Mouse (Mus musculus) macrophage (primary cell): ENCODE data around the gene Dnmt3b. TPM values are rescaled to one million over a fixed set of nuclear protein-coding genes. Genes with fewer than 3 reads are reported as not detected.
"Not testable (repeated sequence)": the region's sequence is repeated elsewhere in the genome, so short reads cannot be mapped to it uniquely, and the experiment has no call there.

Source experiments
- H3K27ac ChIP-seq: fragments of 350-480 bp; formaldehyde crosslinking; 2 replicates; pipeline ENCODE4 v1.9.0; 2021
- H3K36me3 ChIP-seq: fragments of 350-480 bp; formaldehyde crosslinking; 2 replicates; pipeline ENCODE4 v1.9.0; 2021; ENCODE audit errors: inconsistent target
- H3K4me3 ChIP-seq: fragments of 350-480 bp; formaldehyde crosslinking; 2 replicates; pipeline ENCODE4 v1.9.0; 2021; ENCODE audit errors: inconsistent target
- H3K79me2 ChIP-seq: fragments of 350-480 bp; formaldehyde crosslinking; 2 replicates; pipeline ENCODE4 v1.9.0; 2021; ENCODE audit errors: inconsistent target
- WGBS: methylation state at CpG from one replicate; pipeline ENCODE4 v1.1.7; 2026; ENCODE audit warnings: inconsistent platforms; ENCODE audit not compliant: missing documents; 5-methylcytosine and 5-hydroxymethylcytosine counted together
- polyA plus RNA-seq: library from polyadenylated mRNA; stranded (reverse); fragments of 250-400 nt; gene quantifications from 3 replicates; pipeline ENCODE4 v1.2.4, GENCODE M21; 2018; ENCODE audit warnings: inconsistent platforms

Dnmt3b gene
- polyA plus RNA-seq, 1 experiment from 2014 or later: 0.36 TPM

GRCm38 (mm10) chr2:153660616-153661015 is 11.4 kb downstream of the Dnmt3b start:
- no peaks in the 10 kb centered on the region for H3K79me2 ChIP-seq
- no peak overlapping the region for H3K27ac ChIP-seq
- H3K4me3 ChIP-seq: no peak overlapping the region
- H3K36me3 ChIP-seq: no peaks in the 10 kb centered on the region
- 89% methylated on average over 2 of the region's 3 CpGs for WGBS

- 83% methylated on average over 7 of the region's 7 CpGs for WGBS
- no peak overlapping the region for H3K4me3 ChIP-seq
- no peaks in the 10 kb centered on the region for H3K79me2 ChIP-seq
- H3K27ac ChIP-seq: no peak overlapping the region
- no peaks in the 10 kb centered on the region for H3K36me3 ChIP-seq
Observed at GRCm38 (mm10) chr2:153665401-153665800, 16.2 kb downstream of the Dnmt3b start.

GRCm38 (mm10) chr2:153668754-153669376 is 19.6 kb downstream of the Dnmt3b start:
- no peaks in the 10 kb centered on the region for H3K79me2 ChIP-seq
- no peak overlapping the region for H3K4me3 ChIP-seq
- 84% methylated on average over 7 of the region's 7 CpGs for WGBS
- no peak overlapping the region for H3K27ac ChIP-seq
- no peaks in the 10 kb centered on the region for H3K36me3 ChIP-seq

GRCm38 (mm10) chr2:153670111-153670510 is 20.9 kb downstream of the Dnmt3b start:
- no peak overlapping the region for H3K27ac ChIP-seq
- WGBS: 96% methylated on average over 5 of the region's 5 CpGs
- no peaks in the 10 kb centered on the region for H3K36me3 ChIP-seq
- H3K79me2 ChIP-seq: no peaks in the 10 kb centered on the region
- H3K4me3 ChIP-seq: no peak overlapping the region

GRCm38 (mm10) chr2:153672619-153673018 is 23.4 kb downstream of the Dnmt3b start:
- WGBS: 83% methylated on average over 2 of the region's 2 CpGs
- no peak overlapping the region for H3K4me3 ChIP-seq
- no peak overlapping the region for H3K27ac ChIP-seq
- no peaks in the 10 kb centered on the region for H3K36me3 ChIP-seq
- no peaks in the 10 kb centered on the region for H3K79me2 ChIP-seq

DNA sequence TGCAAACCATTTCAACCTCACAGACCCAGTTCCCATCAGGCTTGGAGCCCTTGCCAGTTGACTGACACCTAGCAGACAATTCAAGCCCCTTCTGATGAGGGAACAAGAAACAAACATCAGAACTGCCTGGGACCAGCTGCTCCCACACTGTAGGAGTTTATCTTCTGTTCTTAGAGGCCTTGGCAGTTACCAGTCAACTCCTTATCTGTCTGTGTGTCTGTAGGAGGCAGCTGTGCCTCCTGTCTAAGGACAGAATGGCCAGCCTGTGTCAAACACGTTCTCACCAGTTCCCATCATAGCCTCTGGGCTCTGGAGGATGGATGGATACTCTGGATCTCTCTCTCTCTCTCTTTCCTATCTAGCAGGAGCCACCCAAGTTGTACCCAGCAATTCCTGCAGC is 26.1 kb downstream of the Dnmt3b start:
- not testable (repeated sequence) for H3K79me2 ChIP-seq, H3K36me3 ChIP-seq, H3K4me3 ChIP-seq, H3K27ac ChIP-seq
- WGBS: 88% methylated on average over 1 of the region's 1 CpGs

- Histone ChIP-seq H3K79me2 (no peaks in the 10 kb centered on the region), H3K4me3 (no peak overlapping the region), H3K27ac (no peak overlapping the region), H3K36me3 (no peaks in the 10 kb centered on the region)
- 99% methylated on average over 6 of the region's 6 CpGs for WGBS
Observed at GRCm38 (mm10) chr2:153676944-153677343, 27.7 kb downstream of the Dnmt3b start.

DNA sequence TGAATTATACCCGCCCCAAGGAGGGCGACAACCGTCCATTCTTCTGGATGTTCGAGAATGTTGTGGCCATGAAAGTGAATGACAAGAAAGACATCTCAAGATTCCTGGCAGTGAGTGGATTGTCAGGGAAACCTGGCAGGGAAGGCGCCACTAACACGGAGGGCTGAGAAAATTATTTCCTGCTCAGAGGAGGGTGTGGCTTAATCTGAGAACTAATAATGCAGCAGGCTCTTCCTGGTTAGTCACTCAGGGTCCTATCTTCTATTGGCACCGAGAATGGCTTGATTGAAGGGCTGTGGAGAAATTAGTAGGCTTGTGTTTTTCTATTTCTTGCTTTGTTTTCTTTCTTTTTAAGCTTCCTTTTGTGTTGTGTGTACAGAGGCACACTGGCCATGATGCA is 28.3 kb downstream of the Dnmt3b start:
- Histone ChIP-seq H3K79me2 (no peaks in the 10 kb centered on the region), H3K27ac (no peak overlapping the region), H3K4me3 (no peak overlapping the region), H3K36me3 (no peaks in the 10 kb centered on the region)
- 88% methylated on average over 7 of the region's 7 CpGs for WGBS

- Histone ChIP-seq H3K4me3 (no peak overlapping the region), H3K27ac (no peak overlapping the region), H3K36me3 (no peaks in the 10 kb centered on the region), H3K79me2 (no peaks in the 10 kb centered on the region)
- WGBS: 100% methylated on average over 1 of the region's 1 CpGs
Observed at GRCm38 (mm10) chr2:153679959-153680358, 30.7 kb downstream of the Dnmt3b start.

- H3K27ac ChIP-seq: not testable (repeated sequence)
- 85% methylated on average over 4 of the region's 7 CpGs for WGBS
Observed at GRCm38 (mm10) chr2:153693413-153693812, 44.2 kb downstream of the Dnmt3b start.

GRCm38 (mm10) chr2:153694462-153695085 is 45.3 kb downstream of the Dnmt3b start:
- Histone ChIP-seq H3K79me2 (no peaks in the 10 kb centered on the region), H3K36me3 (no peaks in the 10 kb centered on the region), H3K4me3 (no peak overlapping the region), H3K27ac (no peak overlapping the region)
- WGBS: 65% methylated on average over 19 of the region's 19 CpGs

More at GRCm38 (mm10) chr2:153693413-153693812, 44.2 kb downstream of the Dnmt3b start:
- not testable (repeated sequence) for H3K79me2 ChIP-seq, H3K4me3 ChIP-seq, H3K36me3 ChIP-seq

DNA sequence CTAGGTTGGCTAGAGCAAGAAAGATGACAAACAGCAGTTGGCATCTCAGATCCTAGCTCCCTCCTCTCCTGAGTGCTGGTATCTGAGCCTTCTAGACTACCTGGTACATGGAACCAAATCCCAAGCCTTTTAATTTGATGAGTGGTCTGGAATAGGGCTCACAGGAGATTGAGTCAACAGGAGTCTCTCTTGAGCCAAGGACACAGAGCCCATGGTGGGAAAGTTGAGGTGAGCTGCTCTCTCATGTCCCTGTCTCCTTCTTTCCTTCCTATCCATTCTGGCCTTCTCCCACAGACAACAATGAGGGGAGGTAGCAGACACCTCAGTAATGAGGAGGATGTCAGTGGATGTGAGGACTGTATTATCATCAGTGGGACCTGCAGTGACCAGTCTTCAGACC is 47.1 kb downstream of the Dnmt3b start, which contains the start of gene Dnmt3c:
Gene Dnmt3c (plus strand): TSS at position 301 of the 400 bp plus-strand sequence.
- no peaks in the 10 kb centered on the region for H3K36me3 ChIP-seq
- no peaks in the 10 kb centered on the region for H3K79me2 ChIP-seq
- no peak within 1 kb of the TSS for H3K4me3 ChIP-seq
- no peak within 1 kb of the TSS for H3K27ac ChIP-seq

- no peaks in the 10 kb centered on the region for H3K36me3 ChIP-seq
- no peak overlapping the region for H3K4me3 ChIP-seq
- no peaks in the 10 kb centered on the region for H3K79me2 ChIP-seq
- WGBS: 95% methylated on average over 6 of the region's 6 CpGs
- H3K27ac ChIP-seq: no peak overlapping the region
Observed at GRCm38 (mm10) chr2:153703389-153703788, 54.1 kb downstream of the Dnmt3b start.

- WGBS: 50% methylated on average over 8 of the region's 8 CpGs
- H3K4me3 ChIP-seq: no peak overlapping the region
- no peaks in the 10 kb centered on the region for H3K79me2 ChIP-seq
- no peak overlapping the region for H3K27ac ChIP-seq
- no peaks in the 10 kb centered on the region for H3K36me3 ChIP-seq
Observed at GRCm38 (mm10) chr2:153710701-153711330, 61.6 kb downstream of the Dnmt3b start.

- WGBS: 97% methylated on average over 3 of the region's 3 CpGs
- no peaks in the 10 kb centered on the region for H3K79me2 ChIP-seq
- H3K27ac ChIP-seq: no peak overlapping the region
- H3K36me3 ChIP-seq: no peaks in the 10 kb centered on the region
- H3K4me3 ChIP-seq: no peak overlapping the region
Observed at GRCm38 (mm10) chr2:153712646-153713091, 63.4 kb downstream of the Dnmt3b start.
